ENCODE assay signal across 8 mouse cellular contexts in genomic region chr4:150098880-150099279, GRCm38 (mm10). TPM values are rescaled to one million over a fixed set of nuclear protein-coding genes. Genes with fewer than 3 reads are reported as not detected.
DNase-seq lines count a peak whose midpoint lies in the region; ATAC-seq and TF ChIP-seq lines count a peak whose summit lies in the region.

No protein-coding gene starts in this region.

- no peaks in the 10 kb centered on the region for H3K36me3 ChIP-seq in hindbrain, embryonic 10.5 days
- no peaks in the 10 kb centered on the region for H3K36me3 ChIP-seq in hindbrain, embryonic 12.5 days
- H3K36me3 ChIP-seq in embryonic facial prominence, embryonic 10.5 days (replicated peaks): no peaks in the 10 kb centered on the region
- peaks cover 32% of the 10 kb centered on the region for H3K36me3 ChIP-seq in heart, postnatal 0 days (replicated peaks; ENCODE audit: control insufficient read depth, insufficient read depth, low read length)

- TF ChIP-seq CTCF in heart, postnatal 0 days (IDR thresholded peaks at IDR 0.05; ENCODE audit: low read depth): peak; percentile 95

- TF ChIP-seq EP300 in heart, postnatal 0 days (IDR thresholded peaks at IDR 0.05; ENCODE audit: low read depth): no peak

- peaks cover 61% of the 10 kb centered on the region for H3K27me3 ChIP-seq in hindbrain, embryonic 10.5 days (ENCODE audit: insufficient read depth, poor library complexity, severe bottlenecking)
- H3K27me3 ChIP-seq in hindbrain, embryonic 12.5 days: peaks cover 14% of the 10 kb centered on the region
- peaks cover 65% of the 10 kb centered on the region for H3K27me3 ChIP-seq in embryonic facial prominence, embryonic 10.5 days (replicated peaks; ENCODE audit: low read depth, poor library complexity, severe bottlenecking)
- H3K27me3 ChIP-seq in heart, postnatal 0 days (ENCODE audit: control insufficient read depth, insufficient read depth, low read length): no peaks in the 10 kb centered on the region

- no peak overlapping the region for H3K27ac ChIP-seq in hindbrain, embryonic 10.5 days
- no peak overlapping the region for H3K27ac ChIP-seq in hindbrain, embryonic 12.5 days
- no peak overlapping the region for H3K27ac ChIP-seq in embryonic facial prominence, embryonic 10.5 days (replicated peaks)
- H3K27ac ChIP-seq in heart, postnatal 0 days (ENCODE audit: low read depth): no peak overlapping the region

- peaks cover 26% of the 10 kb centered on the region for H3K4me1 ChIP-seq in hindbrain, embryonic 10.5 days (replicated peaks)
- H3K4me1 ChIP-seq in hindbrain, embryonic 12.5 days: peaks cover 12% of the 10 kb centered on the region
- H3K4me1 ChIP-seq in embryonic facial prominence, embryonic 10.5 days: peaks cover 23% of the 10 kb centered on the region
- 0 out of 2 replicates have a peak, but pooled peaks cover 6% of the 10 kb centered on the region for H3K4me1 ChIP-seq in heart, postnatal 0 days (ENCODE audit: control insufficient read depth, insufficient read depth)

- peak; percentile 32 for DNase-seq in hindbrain, embryonic 10.5 days (ENCODE audit: low spot score)
- DNase-seq in adrenal gland, postnatal 25 days: peak; percentile 45
- peak; percentile 47 for DNase-seq in embryonic facial prominence, embryonic 10.5 days (ENCODE audit: low spot score)
- peak; percentile 46 for DNase-seq in heart, postnatal 0 days (ENCODE audit: low spot score)
- peak; percentile 81 for DNase-seq in layer of hippocampus, adult 9-10 months (ENCODE audit: low spot score)
- DNase-seq in lung, postnatal 4 days: peak; percentile 49 to 71
- DNase-seq in right cerebral cortex, postnatal 10 days (ENCODE audit: low spot score in 2 of 2): peak; percentile 65 to 69

- WGBS in hindbrain, embryonic 10.5 days: 23% methylated on average over 10 of the region's 10 CpGs
- 25% methylated on average over 10 of the region's 10 CpGs for WGBS in hindbrain, embryonic 12.5 days
- 23% methylated on average over 10 of the region's 10 CpGs for WGBS in embryonic facial prominence, embryonic 10.5 days
- 16% methylated on average over 10 of the region's 10 CpGs for WGBS in heart, postnatal 0 days

- H3K4me2 ChIP-seq in hindbrain, embryonic 12.5 days (replicated peaks): no peak overlapping the region
- H3K4me2 ChIP-seq in heart, postnatal 0 days (ENCODE audit: low read depth, low read length): no peak overlapping the region

- ATAC-seq in hindbrain, embryonic 12.5 days (ENCODE audit: low FRiP score): no peak
- ATAC-seq in heart, postnatal 0 days (ENCODE audit: insufficient read depth, low read depth): peak; percentile 55

- H3K4me3 ChIP-seq in hindbrain, embryonic 10.5 days: no peak overlapping the region
- H3K4me3 ChIP-seq in hindbrain, embryonic 12.5 days: no peak overlapping the region
- no peak overlapping the region for H3K4me3 ChIP-seq in embryonic facial prominence, embryonic 10.5 days
- no peak overlapping the region for H3K4me3 ChIP-seq in heart, postnatal 0 days (ENCODE audit: low read depth, low read length)

- H3K9me3 ChIP-seq in hindbrain, embryonic 10.5 days: no peaks in the 10 kb centered on the region
- H3K9me3 ChIP-seq in hindbrain, embryonic 12.5 days (replicated peaks): no peaks in the 10 kb centered on the region
- no peaks in the 10 kb centered on the region for H3K9me3 ChIP-seq in embryonic facial prominence, embryonic 10.5 days
- H3K9me3 ChIP-seq in heart, postnatal 0 days (replicated peaks; ENCODE audit: control insufficient read depth, low read length): no peaks in the 10 kb centered on the region

- H3K9ac ChIP-seq in hindbrain, embryonic 12.5 days: no peak overlapping the region
- no peak overlapping the region for H3K9ac ChIP-seq in heart, postnatal 0 days (replicated peaks; ENCODE audit: low read depth, low read length)

RNA-seq across cellular contexts. Expression of gene Gpr157, which starts 11.7 kb away (rescaled TPM):
- 0.59 and 0.81 TPM in 2 replicates for polyA plus RNA-seq in hindbrain, embryonic 10.5 days (2016; fragmentation: Nextera tagmentation; extraction: Ambion mirVana)
- polyA plus RNA-seq in hindbrain, embryonic 12.5 days (2016; fragmentation: Nextera tagmentation; extraction: Ambion mirVana): 0.68 TPM in 2 replicates
- 1.1 and 1.7 TPM in 2 replicates for total RNA-seq in adrenal gland, postnatal 25 days (2021)
- polyA plus RNA-seq in embryonic facial prominence, embryonic 10.5 days (2016; fragmentation: Nextera tagmentation; extraction: Ambion mirVana): 0.49 and 0.55 TPM in 2 replicates
- 15.0 and 23.3 TPM in 2 replicates for total RNA-seq in heart, postnatal 0 days (2014; rRNA removed; ENCODE audit: low replicate concordance)
- polyA plus RNA-seq in heart, postnatal 0 days (2015; fragmentation: Nextera tagmentation; extraction: Ambion mirVana): 4.3 and 4.5 TPM in 2 replicates

RNA-seq across cellular contexts. Expression of gene Slc2a5, which starts 20.2 kb away (rescaled TPM):
- 1.1 and 2.0 TPM in 2 replicates for polyA plus RNA-seq in hindbrain, embryonic 10.5 days (2016; fragmentation: Nextera tagmentation; extraction: Ambion mirVana)
- polyA plus RNA-seq in hindbrain, embryonic 12.5 days (2016; fragmentation: Nextera tagmentation; extraction: Ambion mirVana): 1.7 and 2.1 TPM in 2 replicates
- 2.3 and 3.6 TPM in 2 replicates for total RNA-seq in adrenal gland, postnatal 25 days (2021)
- 1.4 and 1.7 TPM in 2 replicates for polyA plus RNA-seq in embryonic facial prominence, embryonic 10.5 days (2016; fragmentation: Nextera tagmentation; extraction: Ambion mirVana)
- total RNA-seq in heart, postnatal 0 days (2014; rRNA removed; ENCODE audit: low replicate concordance): 0.58 TPM in 1 of 2 replicates, not detected in the other
- polyA plus RNA-seq in heart, postnatal 0 days (2015; fragmentation: Nextera tagmentation; extraction: Ambion mirVana): 0.42 and 0.59 TPM in 2 replicates

RNA-seq across cellular contexts. Expression of gene Slc2a7, which starts 49.9 kb away (rescaled TPM):
- not detected in 2 replicates for polyA plus RNA-seq in hindbrain, embryonic 10.5 days (2016; fragmentation: Nextera tagmentation; extraction: Ambion mirVana)
- polyA plus RNA-seq in hindbrain, embryonic 12.5 days (2016; fragmentation: Nextera tagmentation; extraction: Ambion mirVana): not detected in 2 replicates
- total RNA-seq in adrenal gland, postnatal 25 days (2021): not detected in 2 replicates
- polyA plus RNA-seq in embryonic facial prominence, embryonic 10.5 days (2016; fragmentation: Nextera tagmentation; extraction: Ambion mirVana): not detected in 2 replicates
- not detected in 2 replicates for total RNA-seq in heart, postnatal 0 days (2014; rRNA removed; ENCODE audit: low replicate concordance)
- not detected in 2 replicates for polyA plus RNA-seq in heart, postnatal 0 days (2015; fragmentation: Nextera tagmentation; extraction: Ambion mirVana)
